Mouse (Mus musculus) midbrain, embryonic 16.5 days (tissue): ENCODE measurements around the gene Pprc1. TPM values are rescaled to one million over a fixed set of nuclear protein-coding genes. Genes with fewer than 3 reads are reported as not detected.

Experiments used
- ATAC-seq: fragments of 200-750 bp; cut with Nextera tagmentation; 2 replicates; pipeline ENCODE4 v1.8.0; 2017; ENCODE audit warnings: moderate TSS enrichment
- H3K27ac ChIP-seq: fragments of 300-500 bp; sonication (generic); 2 replicates; pipeline ENCODE4 v1.5.1; 2014; ENCODE audit warnings: mild to moderate bottlenecking, low read length, mixed read lengths
- H3K27me3 ChIP-seq: fragments of 300-500 bp; sonication (generic); 2 replicates; pipeline ENCODE4 v1.6.1; 2014; ENCODE audit warnings: low read depth, low read length, mixed read lengths; ENCODE audit not compliant: control insufficient read depth, insufficient read depth
- H3K36me3 ChIP-seq: fragments of 300-500 bp; sonication (generic); 2 replicates; pipeline ENCODE4 v1.6.1; 2014; ENCODE audit warnings: mild to moderate bottlenecking, low read length, moderate library complexity, mixed read lengths; ENCODE audit not compliant: control insufficient read depth, insufficient read depth
- H3K4me1 ChIP-seq: fragments of 300-500 bp; sonication (generic); 2 replicates; pipeline ENCODE4 v1.6.1; 2014; ENCODE audit warnings: mild to moderate bottlenecking, low read length, mixed read lengths; ENCODE audit not compliant: control insufficient read depth, insufficient read depth
- H3K4me2 ChIP-seq: fragments of 300-500 bp; sonication (generic); 2 replicates; pipeline ENCODE4 v1.6.1; 2014; ENCODE audit warnings: mild to moderate bottlenecking, low read length, mixed read lengths
- H3K4me3 ChIP-seq: fragments of 300-500 bp; sonication (generic); 2 replicates; pipeline ENCODE4 v1.5.1; 2014; ENCODE audit warnings: low read depth, mild to moderate bottlenecking, low read length, moderate library complexity, mixed read lengths
- H3K9ac ChIP-seq: fragments of 300-500 bp; sonication (generic); 2 replicates; pipeline ENCODE4 v1.6.1; 2014; ENCODE audit warnings: low read depth, low read length, mixed read lengths
- H3K9me3 ChIP-seq: fragments of 300-500 bp; sonication (generic); replicated peaks from 2 replicates; pipeline ENCODE4 v1.6.1; 2014; ENCODE audit warnings: mild to moderate bottlenecking, low read length, mixed read lengths; ENCODE audit not compliant: control insufficient read depth, poor library complexity, severe bottlenecking
- WGBS: fragments of 180-500 bp; shearing (Covaris S2); extraction: QIAGEN DNeasy Blood & Tissue Kit; methylation state at CpG from one replicate; pipeline ENCODE4 v1.1.7; 2014; 5-methylcytosine and 5-hydroxymethylcytosine counted together
- polyA plus RNA-seq: library from polyadenylated mRNA; unstranded; fragments of >200 nt; fragmentation: Nextera tagmentation; extraction: Ambion mirVana; gene quantifications from 2 replicates; pipeline ENCODE4 v1.2.1, GENCODE M21; 2015

Gene Pprc1
- polyA plus RNA-seq, 1 experiment from 2014 or later: 19.9 TPM

GRCm38 (mm10) chr19:46037925-46038850 lies 6.5 kb upstream of the Pprc1 start:
- peaks cover 63% of the 10 kb centered on the region for H3K4me1 ChIP-seq
- peak overlapping the region; percentile 99 for H3K4me2 ChIP-seq
- H3K4me3 ChIP-seq: peak overlapping the region; percentile 75
- H3K9me3 ChIP-seq: no peaks in the 10 kb centered on the region
- ATAC-seq: no peak
- H3K36me3 ChIP-seq: peaks cover 25% of the 10 kb centered on the region
- peak overlapping the region; percentile 76 for H3K9ac ChIP-seq
- H3K27me3 ChIP-seq: no peaks in the 10 kb centered on the region
- peak overlapping the region; percentile 92 for H3K27ac ChIP-seq
- WGBS: 5% methylated on average over 13 of the region's 13 CpGs

DNA sequence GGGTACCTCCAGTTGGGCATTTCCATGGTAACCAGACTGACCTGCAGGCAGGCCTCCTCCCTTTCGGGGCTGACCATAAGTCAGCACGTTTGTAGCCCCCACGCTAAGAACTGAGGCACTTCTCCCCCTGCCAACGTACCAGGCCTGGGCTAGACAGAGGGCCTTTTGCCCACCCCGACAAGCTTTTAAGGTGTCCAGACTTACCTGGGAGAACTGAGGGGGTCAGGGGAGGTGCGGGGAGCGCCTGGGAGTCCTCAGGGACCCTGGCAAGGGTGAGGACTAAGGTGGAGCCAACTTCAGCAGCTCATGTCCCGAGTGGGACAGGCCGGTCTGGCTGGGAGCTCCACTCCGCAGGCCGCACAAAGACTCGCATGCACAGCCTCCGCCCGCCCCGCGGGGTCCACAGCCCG lies 5.8 kb upstream of the Pprc1 start:
- 0% methylated on average over 12 of the region's 17 CpGs for WGBS
- H3K36me3 ChIP-seq: peaks cover 19% of the 10 kb centered on the region
- peak overlapping the region; percentile 76 for H3K9ac ChIP-seq
- peak overlapping the region; percentile 75 for H3K4me3 ChIP-seq
- peak; percentile 22 for ATAC-seq
- no peaks in the 10 kb centered on the region for H3K27me3 ChIP-seq
- H3K9me3 ChIP-seq: no peaks in the 10 kb centered on the region
- peaks cover 70% of the 10 kb centered on the region for H3K4me1 ChIP-seq
- peak overlapping the region; percentile 92 for H3K27ac ChIP-seq
- H3K4me2 ChIP-seq: peak overlapping the region; percentile 99

DNA sequence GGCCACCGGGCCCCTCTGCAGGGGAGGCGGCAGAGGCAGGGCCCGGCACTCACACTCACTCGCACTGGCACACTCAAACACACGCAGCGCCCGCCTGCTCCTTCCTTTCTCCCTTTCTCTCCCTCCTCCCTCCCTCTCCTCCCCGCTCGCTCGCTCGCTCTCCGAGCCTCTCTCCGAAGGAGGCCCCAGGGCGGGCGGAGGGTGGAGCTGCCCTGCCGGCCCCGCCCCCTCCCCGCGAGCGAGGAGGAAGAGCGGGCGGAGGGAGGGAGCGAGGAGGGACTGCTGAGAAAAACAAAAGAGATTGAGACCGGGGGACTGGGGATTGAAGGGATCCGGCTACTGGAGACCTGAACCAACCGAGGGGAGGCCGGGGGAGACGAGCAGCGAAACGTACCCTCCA lies 5.2 kb upstream of the Pprc1 start:
- peak overlapping the region; percentile 92 for H3K27ac ChIP-seq
- WGBS: under 1% methylated on average over 18 of the region's 30 CpGs
- H3K4me1 ChIP-seq: peaks cover 74% of the 10 kb centered on the region
- H3K4me3 ChIP-seq: peak overlapping the region; percentile 75
- peak overlapping the region; percentile 76 for H3K9ac ChIP-seq
- no peaks in the 10 kb centered on the region for H3K27me3 ChIP-seq
- no peaks in the 10 kb centered on the region for H3K9me3 ChIP-seq
- H3K4me2 ChIP-seq: peak overlapping the region; percentile 99
- ATAC-seq: peak; percentile 69
- H3K36me3 ChIP-seq: peaks cover 12% of the 10 kb centered on the region

- WGBS: 32% methylated on average over 14 of the region's 14 CpGs
- H3K4me1 ChIP-seq: peaks cover 74% of the 10 kb centered on the region
- H3K36me3 ChIP-seq: peaks cover 4% of the 10 kb centered on the region; the same call in 1 of the 2 replicates
- peak overlapping the region; percentile 99 for H3K4me2 ChIP-seq
- peak overlapping the region; percentile 92 for H3K27ac ChIP-seq
- H3K9me3 ChIP-seq: no peaks in the 10 kb centered on the region
- H3K4me3 ChIP-seq: peak overlapping the region; percentile 75
- peak overlapping the region; percentile 76 for H3K9ac ChIP-seq
- H3K27me3 ChIP-seq: no peaks in the 10 kb centered on the region
- no peak for ATAC-seq
Observed at GRCm38 (mm10) chr19:46040149-46040902, 4.4 kb upstream of the Pprc1 start.

DNA sequence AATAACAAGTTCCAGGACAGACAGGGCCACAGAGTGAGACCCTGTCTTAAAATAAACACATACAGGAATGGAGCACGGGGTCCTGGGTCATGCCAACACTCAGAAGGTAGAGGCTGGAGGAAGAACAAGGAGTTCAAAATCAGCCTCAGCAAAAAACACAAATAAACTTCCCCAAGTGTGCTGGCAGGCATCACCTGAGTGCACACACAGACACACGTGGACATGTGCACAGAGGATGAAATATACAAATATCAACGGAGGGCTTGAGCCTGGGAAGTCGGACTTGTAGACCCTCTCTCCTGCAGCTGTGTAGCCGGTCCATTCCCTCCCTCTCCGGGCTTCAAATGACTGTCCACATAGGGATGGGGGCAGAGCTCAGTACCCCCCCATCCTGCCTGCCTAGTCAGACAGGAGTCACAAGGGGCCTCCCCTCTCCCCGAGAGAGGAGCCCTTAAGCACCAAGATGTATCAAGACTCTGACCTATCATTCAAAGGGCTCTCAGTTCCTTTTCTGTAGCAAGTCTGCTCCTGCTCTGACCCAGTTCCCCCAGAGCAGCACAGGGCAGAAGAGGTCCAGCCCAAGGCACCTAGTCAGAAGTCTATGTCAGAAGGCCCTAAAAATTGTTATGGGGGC lies 3.3 kb upstream of the Pprc1 start:
- WGBS: 7% methylated on average over 7 of the region's 7 CpGs
- H3K9ac ChIP-seq: peak overlapping the region; percentile 67
- ATAC-seq: no peak
- H3K4me2 ChIP-seq: peak overlapping the region; percentile 97
- no peaks in the 10 kb centered on the region for H3K9me3 ChIP-seq
- peak overlapping the region; percentile 89 for H3K4me3 ChIP-seq
- H3K27me3 ChIP-seq: no peaks in the 10 kb centered on the region
- H3K27ac ChIP-seq: peak overlapping the region; percentile 97
- no peaks in the 10 kb centered on the region for H3K36me3 ChIP-seq
- H3K4me1 ChIP-seq: peaks cover 75% of the 10 kb centered on the region

DNA sequence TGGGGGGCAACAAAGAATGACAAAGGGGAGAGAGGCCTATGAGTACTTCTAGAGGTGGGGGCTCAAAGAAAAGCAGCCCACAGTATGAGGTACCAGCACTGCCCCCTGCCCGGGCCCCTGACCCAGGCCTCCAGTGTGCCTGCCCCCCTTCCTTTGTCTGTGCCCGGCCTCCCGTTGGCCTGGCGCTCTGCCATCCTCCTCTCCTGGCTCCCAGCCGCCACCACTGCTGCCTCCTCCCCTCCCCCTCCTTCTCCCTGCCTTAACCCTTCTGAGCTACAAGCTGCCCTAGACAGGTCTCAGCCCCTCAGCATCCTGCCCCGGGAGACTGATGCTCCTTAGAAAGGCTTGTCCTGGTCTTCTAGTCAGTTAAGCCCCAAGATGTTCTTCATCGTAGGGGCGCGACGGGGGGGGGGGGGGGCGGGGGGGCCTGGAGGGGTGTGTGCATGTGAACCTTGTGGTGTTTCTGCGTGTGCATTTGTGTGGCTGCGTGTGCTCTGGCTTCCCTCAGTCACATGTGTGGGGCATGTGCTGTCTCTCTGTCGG lies 2.7 kb upstream of the Pprc1 start:
- Histone ChIP-seq H3K27ac (peak overlapping the region; percentile 97), H3K4me3 (peak overlapping the region; percentile 89), H3K36me3 (no peaks in the 10 kb centered on the region), H3K27me3 (no peaks in the 10 kb centered on the region), H3K4me1 (peaks cover 74% of the 10 kb centered on the region), H3K4me2 (peak overlapping the region; percentile 97), H3K9me3 (no peaks in the 10 kb centered on the region), H3K9ac (peak overlapping the region; percentile 67)
- no peak for ATAC-seq
- 0% methylated on average over 12 of the region's 14 CpGs for WGBS

DNA sequence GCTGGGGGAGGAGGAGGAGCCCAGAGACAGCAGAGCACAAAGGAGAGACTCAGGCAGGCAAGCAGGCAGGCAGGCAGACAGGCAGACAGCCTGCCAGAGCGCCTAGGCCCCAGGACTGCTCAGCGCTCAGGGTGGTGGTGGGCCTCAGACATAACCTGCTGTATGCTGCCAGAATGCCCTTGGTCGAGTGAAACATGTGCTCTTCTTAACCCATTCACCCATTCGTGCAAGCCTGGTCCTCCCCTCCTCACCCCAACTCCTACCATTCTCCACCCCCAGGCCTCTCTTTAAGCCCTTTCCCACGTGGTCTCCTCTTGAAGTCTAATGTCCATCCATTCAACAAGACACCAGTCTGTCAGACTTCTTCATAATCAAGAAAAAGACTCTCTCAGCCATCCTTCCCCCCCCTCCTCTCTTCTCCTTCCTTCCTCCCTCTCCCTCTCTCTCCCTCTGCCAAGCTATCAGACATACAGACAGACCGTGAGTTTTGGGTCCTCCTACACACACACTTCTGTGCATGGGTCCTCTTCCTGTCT lies 2.1 kb upstream of the Pprc1 start:
- Histone ChIP-seq H3K4me2 (peak overlapping the region; percentile 97), H3K36me3 (no peaks in the 10 kb centered on the region), H3K27me3 (no peaks in the 10 kb centered on the region), H3K9ac (peak overlapping the region; percentile 67), H3K4me3 (peak overlapping the region; percentile 89), H3K27ac (peak overlapping the region; percentile 97), H3K4me1 (peaks cover 69% of the 10 kb centered on the region), H3K9me3 (no peaks in the 10 kb centered on the region)
- 0 out of 2 replicates have a peak, but pooled peaks have one; percentile 4 for ATAC-seq
- WGBS: 2% methylated on average over 6 of the region's 6 CpGs

DNA sequence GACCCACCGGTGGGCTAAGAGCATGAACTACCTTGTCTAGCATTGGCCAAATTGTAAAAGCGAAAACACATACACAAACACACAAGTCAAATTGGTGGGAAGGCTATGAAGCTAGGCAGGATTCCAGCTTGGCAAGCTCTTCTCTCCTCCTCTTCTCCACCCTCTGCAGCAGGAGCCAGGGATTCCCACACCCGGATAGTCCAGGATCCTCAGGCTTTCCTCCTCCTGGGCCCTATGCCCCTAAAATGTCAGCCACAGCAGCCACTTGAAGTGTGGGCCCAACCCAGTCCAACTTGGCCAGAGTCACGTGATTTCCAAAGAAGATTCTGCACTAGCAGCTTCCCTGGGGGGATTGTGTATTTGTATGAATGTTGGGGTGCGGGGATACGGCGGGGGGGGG lies 1.3 kb upstream of the Pprc1 start:
- WGBS: 57% methylated on average over 7 of the region's 7 CpGs

More for the DNA sequence above, 1.3 kb upstream of the Pprc1 start:
- H3K27me3 ChIP-seq: no peaks in the 10 kb centered on the region
- peak overlapping the region; percentile 95 for H3K9ac ChIP-seq
- H3K9me3 ChIP-seq: no peaks in the 10 kb centered on the region
- ATAC-seq: no peak
- peak overlapping the region; percentile 89 for H3K4me3 ChIP-seq
- H3K4me1 ChIP-seq: peaks cover 60% of the 10 kb centered on the region
- H3K27ac ChIP-seq: peak overlapping the region; percentile 97
- peak overlapping the region; percentile 97 for H3K4me2 ChIP-seq
- H3K36me3 ChIP-seq: no peaks in the 10 kb centered on the region
